ENCODE assay signal across 26 mouse cellular contexts in the genomic region with DNA sequence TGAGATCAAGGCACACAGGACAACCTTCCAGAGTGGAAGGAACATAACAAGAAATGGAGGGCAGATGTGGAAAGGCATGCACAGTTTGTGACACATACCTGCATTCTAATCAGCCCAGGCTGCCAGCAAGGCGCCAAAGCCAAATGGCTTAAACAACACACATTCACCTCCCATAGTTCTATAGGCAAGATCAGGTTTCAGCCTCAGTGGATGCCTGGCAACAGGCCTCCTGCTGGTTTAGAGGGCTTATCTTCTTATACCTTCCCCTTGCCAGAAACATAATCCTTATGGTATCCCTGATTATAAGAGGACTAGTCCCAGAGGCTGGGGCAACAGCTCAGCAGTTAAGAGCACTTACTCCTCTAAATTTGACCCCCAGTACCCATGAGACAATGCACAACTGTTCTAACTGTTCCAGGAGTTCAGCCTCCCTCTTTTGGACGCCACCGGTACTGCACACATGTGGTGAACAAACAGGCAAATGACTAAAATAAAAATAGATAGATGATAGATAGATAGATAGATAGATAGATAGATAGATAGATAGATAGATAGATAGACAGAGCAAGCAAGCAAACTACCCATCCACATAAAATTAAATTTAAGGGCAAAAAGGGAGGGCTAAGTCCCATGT. TPM values are rescaled to one million over a fixed set of nuclear protein-coding genes. Genes with fewer than 3 reads are reported as not detected.
DNase-seq lines count a peak whose midpoint lies in the region; ATAC-seq and TF ChIP-seq lines count a peak whose summit lies in the region.
"Had no signal": no experiment of that assay in that cellular context is flagged by ENCODE, and none has a peak within 500 bp of the region (broad histone marks: within the 10 kb centered on the region; RNA-seq: fewer than 3 reads in every experiment).

No protein-coding gene starts in this region.

- 94% methylated on average over 3 of the region's 3 CpGs for WGBS in heart, adult 2 months
- 87% methylated on average over 3 of the region's 3 CpGs for WGBS in lung, embryonic 14.5 days

- no peaks in the 10 kb centered on the region for H3K4me1 ChIP-seq in heart, adult 2 months (ENCODE audit: control insufficient read depth, insufficient read depth, low read length)
- H3K4me1 ChIP-seq in lung, embryonic 14.5 days (ENCODE audit: insufficient read depth) = no peaks in the 10 kb centered on the region
- no peaks in the 10 kb centered on the region for H3K4me1 ChIP-seq in MEL (ENCODE audit: control insufficient read depth in 1 of 2, insufficient read depth in 2 of 2, low read length in 2 of 2)
- H3K4me1 ChIP-seq: forebrain, embryonic 13.5 days; heart, embryonic 13.5 days; kidney, embryonic 15.5 days; midbrain, embryonic 12.5 days; stomach, embryonic 15.5 days had no signal

- H3K4me3 ChIP-seq in heart, adult 2 months = no peak overlapping the region
- no peak overlapping the region for H3K4me3 ChIP-seq in lung, embryonic 14.5 days (ENCODE audit: low read depth, low read length)
- H3K4me3 ChIP-seq in MEL (ENCODE audit: control insufficient read depth in 1 of 2, insufficient read depth in 1 of 2, low read depth in 2 of 2, low read length in 2 of 2) = no peak overlapping the region
- H3K4me3 ChIP-seq: erythroblast, embryonic 14.5 days; forebrain, embryonic 13.5 days; heart, embryonic 13.5 days; kidney, embryonic 15.5 days; midbrain, embryonic 12.5 days; neural tube, embryonic 13.5 days; stomach, embryonic 15.5 days had no signal

- TF ChIP-seq RAD21 in MEL (IDR thresholded peaks at IDR 0.05; ENCODE audit: low read depth, low read length) = peak; percentile 5; the same call in 1 of the 2 replicates

- H3K4me2 ChIP-seq in lung, embryonic 14.5 days = no peak overlapping the region
- H3K4me2 ChIP-seq: forebrain, embryonic 13.5 days; heart, embryonic 13.5 days; hindbrain, embryonic 14.5 days; kidney, embryonic 15.5 days; midbrain, embryonic 12.5 days; neural tube, embryonic 13.5 days; stomach, embryonic 15.5 days had no signal

- no peak for ATAC-seq in lung, embryonic 14.5 days (ENCODE audit: insufficient read depth)
- ATAC-seq in megakaryocyte progenitor cell, adult 5-6 weeks (replicated peaks; ENCODE audit: poor library complexity) = 0 out of 2 replicates have a peak, but pooled peaks have one; percentile 57
- no peak for ATAC-seq in megakaryocyte-erythroid progenitor cell, adult 5-6 weeks (replicated peaks; ENCODE audit: low FRiP score, low TSS enrichment, poor library complexity, severe bottlenecking)
- ATAC-seq in monocyte, adult 5-6 weeks (replicated peaks; ENCODE audit: insufficient number of reproducible peaks, low FRiP score, low TSS enrichment, poor library complexity, severe bottlenecking) = no peak
- ATAC-seq: forebrain, embryonic 13.5 days; intestine, embryonic 16.5 days had no signal

- H3K79me2 ChIP-seq in heart, adult 2 months (replicated peaks; ENCODE audit: control insufficient read depth, insufficient read depth, low read length) = no peaks in the 10 kb centered on the region
- H3K79me2 ChIP-seq in MEL (ENCODE audit: control insufficient read depth, insufficient read depth, low read length, poor library complexity) = no peaks in the 10 kb centered on the region

- DNase-seq in heart, adult 2 months = no peak
- no peak for DNase-seq in heart, adult 18-20 months
- DNase-seq in lung, embryonic 14.5 days = no peak
- no peak for DNase-seq in lung, postnatal 14 days
- peak; percentile 34 for DNase-seq in MEL (ENCODE audit: low read depth, low spot score)
- DNase-seq: cerebellum, adult 2 months; gastrocnemius, postnatal 36 days; layer of hippocampus, postnatal 36 days; lung, adult 18-20 months; right cerebral cortex, postnatal 14 days; spleen, adult 18-20 months had no signal

- H3K27me3 ChIP-seq in heart, adult 2 months (ENCODE audit: control insufficient read depth, insufficient read depth, low read length) = no peaks in the 10 kb centered on the region
- H3K27me3 ChIP-seq in lung, embryonic 14.5 days (ENCODE audit: insufficient read depth, low read length) = no peaks in the 10 kb centered on the region
- no peaks in the 10 kb centered on the region for H3K27me3 ChIP-seq in MEL (ENCODE audit: control insufficient read depth in 1 of 2, insufficient read depth in 2 of 2, low read length in 2 of 2)
- H3K27me3 ChIP-seq: forebrain, embryonic 13.5 days; heart, embryonic 13.5 days; kidney, embryonic 15.5 days; midbrain, embryonic 12.5 days; neural tube, embryonic 13.5 days; stomach, embryonic 15.5 days had no signal

- no peaks in the 10 kb centered on the region for H3K36me3 ChIP-seq in heart, adult 2 months (ENCODE audit: control insufficient read depth, insufficient read depth, low read length)
- H3K36me3 ChIP-seq in lung, embryonic 14.5 days (ENCODE audit: insufficient read depth) = no peaks in the 10 kb centered on the region
- no peaks in the 10 kb centered on the region for H3K36me3 ChIP-seq in MEL (ENCODE audit: control insufficient read depth in 1 of 2, insufficient read depth in 2 of 2, low read length in 2 of 2)
- H3K36me3 ChIP-seq: heart, embryonic 13.5 days; kidney, embryonic 15.5 days; midbrain, embryonic 12.5 days; neural tube, embryonic 13.5 days; stomach, embryonic 15.5 days had no signal

- no peak overlapping the region for H3K9ac ChIP-seq in heart, adult 2 months (ENCODE audit: low read depth, low read length)
- no peak overlapping the region for H3K9ac ChIP-seq in lung, embryonic 14.5 days
- H3K9ac ChIP-seq in MEL (ENCODE audit: control insufficient read depth, low read depth, low read length, poor library complexity, severe bottlenecking) = no peak overlapping the region
- H3K9ac ChIP-seq: forebrain, embryonic 13.5 days; heart, embryonic 13.5 days; hindbrain, embryonic 14.5 days; kidney, embryonic 15.5 days; midbrain, embryonic 12.5 days; neural tube, embryonic 13.5 days; stomach, embryonic 15.5 days had no signal

- intact Hi-C loops in heart, adult 2 months (cut with DNase I) = no loop called here

- H3K9me3 ChIP-seq in lung, embryonic 14.5 days (ENCODE audit: low read depth, low read length) = no peaks in the 10 kb centered on the region
- no peaks in the 10 kb centered on the region for H3K9me3 ChIP-seq in MEL (replicated peaks; ENCODE audit: insufficient read depth, low read length)
- H3K9me3 ChIP-seq: forebrain, embryonic 13.5 days; kidney, embryonic 15.5 days; midbrain, embryonic 12.5 days; neural tube, embryonic 13.5 days; stomach, embryonic 15.5 days had no signal

- no peak for TF ChIP-seq POLR2A in heart, adult 2 months (IDR thresholded peaks at IDR 0.05; ENCODE audit: insufficient read depth, low read depth, low read length)
- no peak for TF ChIP-seq POLR2A in MEL (IDR thresholded peaks at IDR 0.05; ENCODE audit: control insufficient read depth in 1 of 2, insufficient read depth in 1 of 2, low read depth in 1 of 2, low read length in 2 of 2, poor library complexity in 1 of 2)

- 0 out of 2 replicates have a peak, but pooled peaks have one; percentile 12 for TF ChIP-seq CTCF in heart, adult 2 months (IDR thresholded peaks at IDR 0.05)
- TF ChIP-seq CTCF in lung, embryonic 14.5 days (IDR thresholded peaks at IDR 0.05; ENCODE audit: low read depth) = peak; percentile 29; the same call in 1 of the 2 replicates
- peak; percentile 22 to 27 (median 26); a peak in 3 of 6 replicates for TF ChIP-seq CTCF in MEL (IDR thresholded peaks at IDR 0.05 in 2 of 3, conservative IDR thresholded peaks at IDR 0.05 in 1 of 3; ENCODE audit: control insufficient read depth in 1 of 3, insufficient read depth in 1 of 3, low read depth in 2 of 3, low read length in 3 of 3, poor library complexity in 1 of 3, severe bottlenecking in 1 of 3)

- TF ChIP-seq EP300 in heart, adult 2 months (IDR thresholded peaks at IDR 0.05; ENCODE audit: insufficient read depth, low read depth, low read length) = no peak
- TF ChIP-seq EP300 in MEL (IDR thresholded peaks at IDR 0.05; ENCODE audit: low read depth in 1 of 2, low read length in 2 of 2) = no peak

- H3K27ac ChIP-seq in heart, adult 2 months = no peak overlapping the region
- H3K27ac ChIP-seq in lung, embryonic 14.5 days (ENCODE audit: low read depth) = no peak overlapping the region
- H3K27ac ChIP-seq in MEL (ENCODE audit: control insufficient read depth, low read depth, low read length) = no peak overlapping the region
- H3K27ac ChIP-seq: forebrain, embryonic 13.5 days; heart, embryonic 13.5 days; hindbrain, embryonic 14.5 days; kidney, embryonic 15.5 days; macrophage; midbrain, embryonic 12.5 days; neural tube, embryonic 13.5 days; stomach, embryonic 15.5 days had no signal

TF ChIP-seq in MEL, 35 proteins besides CTCF, POLR2A, EP300 and RAD21 (continues in another document):
- TF ChIP-seq MYB (IDR thresholded peaks at IDR 0.05; ENCODE audit: low read depth, low read length) (no peak), MAX (IDR thresholded peaks at IDR 0.05; ENCODE audit: low read length) (no peak), KAT2A (conservative IDR thresholded peaks at IDR 0.05; ENCODE audit: low read depth, low read length) (no peak)

RNA-seq across cellular contexts. Expression of a gene that starts 23.1 kb away (rescaled TPM):
- total RNA-seq in heart, adult 2 months (2021) = 10 to 100 TPM; 19.4 to 19.8 TPM
- 3.9 and 7.9 TPM in 2 replicates for polyA plus RNA-seq in heart, adult 2 months (2012; rRNA removed)
- total RNA-seq in heart, adult 18-20 months (2021) = 10 to 100 TPM; 16.1 to 17.9 TPM
- polyA plus RNA-seq in lung, embryonic 14.5 days (2014; fragmentation: Nextera tagmentation; extraction: Ambion mirVana) = 32.2 and 33.0 TPM in 2 replicates
- total RNA-seq in MEL (2012; rRNA removed) = 8.5 and 9.4 TPM in 2 replicates
- polyA plus RNA-seq in MEL (2012; ENCODE audit: insufficient read depth in 1 of 2, insufficient read length in 2 of 2, low read depth in 1 of 2, low replicate concordance in 2 of 2, missing spikeins in 1 of 2) = 10 to 100 TPM in 1 of 2 experiments, not detected in 1; 11.2 TPM
- 4.9 and 5.9 TPM in 2 replicates for total RNA-seq in megakaryocyte progenitor cell, adult 5-6 weeks (2015)
- 6.7 and 9.7 TPM in 2 replicates for total RNA-seq in megakaryocyte progenitor cell, adult 5-6 weeks (2017)
- total RNA-seq in megakaryocyte-erythroid progenitor cell, adult 5-6 weeks (2014; fragmentation: Nextera tagmentation) = 12.5 and 15.2 TPM in 2 replicates
- 13.1 and 20.7 TPM in 2 replicates for total RNA-seq in megakaryocyte-erythroid progenitor cell, adult 5-6 weeks (2017)
- 22.1 to 23.8 TPM (median 22.5 TPM) in 3 replicates for total RNA-seq in monocyte, adult 5-6 weeks (2017)

RNA-seq across cellular contexts. Expression of a gene that starts 23.8 kb away (rescaled TPM):
- not detected for total RNA-seq in heart, adult 2 months (2021)
- 0.98 TPM in 1 of 2 replicates, not detected in the other for polyA plus RNA-seq in heart, adult 2 months (2012; rRNA removed)
- total RNA-seq in heart, adult 18-20 months (2021) = under 1 TPM in 1 of 2 experiments, not detected in 1; 0.62 TPM
- polyA plus RNA-seq in lung, embryonic 14.5 days (2014; fragmentation: Nextera tagmentation; extraction: Ambion mirVana) = 2.9 and 3.2 TPM in 2 replicates
- 0.69 and 1.1 TPM in 2 replicates for total RNA-seq in MEL (2012; rRNA removed)
- under 1 TPM in 1 of 2 experiments, not detected in 1; 0.70 TPM for polyA plus RNA-seq in MEL (2012; ENCODE audit: insufficient read depth in 1 of 2, insufficient read length in 2 of 2, low read depth in 1 of 2, low replicate concordance in 2 of 2, missing spikeins in 1 of 2)
- total RNA-seq in megakaryocyte progenitor cell, adult 5-6 weeks (2015) = not detected in 2 replicates
- not detected in 2 replicates for total RNA-seq in megakaryocyte progenitor cell, adult 5-6 weeks (2017)
- not detected in 2 replicates for total RNA-seq in megakaryocyte-erythroid progenitor cell, adult 5-6 weeks (2014; fragmentation: Nextera tagmentation)
- total RNA-seq in megakaryocyte-erythroid progenitor cell, adult 5-6 weeks (2017) = not detected in 2 replicates
- total RNA-seq in monocyte, adult 5-6 weeks (2017) = 3.2 TPM in 1 of 3 replicates, not detected in the others
- total RNA-seq: CH12.LX; gastrocnemius, postnatal 36 days; heart, postnatal 25 days; layer of hippocampus, postnatal 36 days had no signal
- polyA plus RNA-seq: macrophage had no signal
